Mouse (Mus musculus) CH12.LX (cell line): ENCODE measurements at regions not wholly inside any gene's neighbourhood (a gene's known extent, or its start where the extent isn't known, plus 50 kb on each side); places are given as distances from the start of the nearest gene placed in this dataset.
A peak's percentile ranks its signal among the peaks of the same experiment; 100 is the strongest.
"Not testable (repeated sequence)": the region's sequence is repeated elsewhere in the genome, so short reads cannot be mapped to it uniquely, and the experiment has no call there.

Experiments
- DNase-seq: peaks from one replicate; pipeline ENCODE4 v3.0.0-alpha.2; 2013; ENCODE audit errors: extremely low read depth
- H3K27ac ChIP-seq: 2 replicates; pipeline ENCODE4 v1.5.1; 2012; ENCODE audit warnings: low read depth, mild to moderate bottlenecking, control low read depth, moderate library complexity; ENCODE audit not compliant: insufficient read depth
- H3K27me3 ChIP-seq: replicated peaks from 2 replicates; pipeline ENCODE3; 2012; ENCODE audit warnings: inconsistent platforms
- H3K36me3 ChIP-seq, 2 experiments: replicated peaks in 1 of 2; 2 replicates each; pipeline versions ENCODE3 to v1.6.1; 2012; ENCODE audit warnings: inconsistent platforms in 1 of 2, low read length in 1 of 2, mild to moderate bottlenecking in 1 of 2, mixed read lengths in 1 of 2, moderate library complexity in 1 of 2; ENCODE audit not compliant: control insufficient read depth in 1 of 2, insufficient read depth in 1 of 2
- H3K4me1 ChIP-seq, 2 experiments: 2 replicates each; pipeline ENCODE4 v1.6.1; 2012; ENCODE audit warnings: inconsistent platforms in 1 of 2, moderate library complexity in 1 of 2; ENCODE audit not compliant: insufficient read depth in 2 of 2, control insufficient read depth in 1 of 2
- H3K4me2 ChIP-seq: 2 replicates; pipeline ENCODE4 v1.6.1; 2012; ENCODE audit warnings: low read depth, mild to moderate bottlenecking, control low read depth; ENCODE audit not compliant: poor library complexity, insufficient read depth, severe bottlenecking
- H3K4me3 ChIP-seq, 3 experiments: fragments of 150-350 bp in 1 of 3; sonication (generic) in 1 of 3; replicated peaks in 1 of 3; 2 replicates each; pipeline versions ENCODE3 to v1.5.1; 2011 to 2012; ENCODE audit warnings: low read depth in 2 of 3, low read length in 2 of 3, mild to moderate bottlenecking in 2 of 3, moderate library complexity in 2 of 3, control low read depth in 1 of 3, improper control_type of control experiment in 1 of 3, inconsistent platforms in 1 of 3, mixed read lengths in 1 of 3; ENCODE audit not compliant: poor library complexity in 1 of 3
- H3K79me2 ChIP-seq: replicated peaks from 2 replicates; pipeline ENCODE4 v1.6.1; 2012; ENCODE audit warnings: mild to moderate bottlenecking, moderate library complexity; ENCODE audit not compliant: control insufficient read depth, poor library complexity, insufficient read depth, severe bottlenecking; ENCODE audit errors: extremely low read depth
- H3K9ac ChIP-seq: 2 replicates; pipeline ENCODE4 v1.6.1; 2012; ENCODE audit warnings: low read depth, mild to moderate bottlenecking, control low read depth, moderate library complexity; ENCODE audit not compliant: insufficient read depth
- H3K9me3 ChIP-seq: replicated peaks from 2 replicates; pipeline ENCODE3; 2012; ENCODE audit warnings: low read length, inconsistent platforms, mixed read lengths
- BHLHE40 ChIP-seq: IDR thresholded peaks from 2 replicates; pipeline ENCODE4 v1.6.1; 2011; ENCODE audit warnings: mild to moderate bottlenecking, low read depth, low read length, improper control_type of control experiment
- CHD1 ChIP-seq: IDR thresholded peaks from 2 replicates; pipeline ENCODE4 v1.6.1; 2012; ENCODE audit warnings: low read depth, low read length, improper control_type of control experiment, inconsistent platforms
- CTCF ChIP-seq, 2 experiments: IDR thresholded peaks in 1 of 2; conservative IDR thresholded peaks in 1 of 2; 2 replicates each; pipeline ENCODE4 v1.5.1; 2011 to 2012; ENCODE audit warnings: low read depth in 2 of 2, low read length in 2 of 2, improper control_type of control experiment in 1 of 2, inconsistent platforms in 1 of 2, mild to moderate bottlenecking in 1 of 2, moderate library complexity in 1 of 2
- E2F4 ChIP-seq: IDR thresholded peaks from 2 replicates; pipeline ENCODE4 v1.6.1; 2011; ENCODE audit warnings: low read depth, low read length, improper control_type of control experiment; ENCODE audit not compliant: insufficient replicate concordance
- ETS1 ChIP-seq: conservative IDR thresholded peaks from 2 replicates; pipeline ENCODE4 v1.6.1; 2012; ENCODE audit warnings: low read depth, mild to moderate bottlenecking, inconsistent platforms, low read length, improper control_type of control experiment, moderate library complexity
- HCFC1 ChIP-seq: IDR thresholded peaks from 2 replicates; pipeline ENCODE4 v1.6.1; 2012; ENCODE audit warnings: low read depth, mild to moderate bottlenecking, inconsistent platforms, low read length, improper control_type of control experiment
- IRF4 ChIP-seq: IDR thresholded peaks from 2 replicates; pipeline ENCODE4 v1.6.1; 2014; ENCODE audit warnings: low read depth, mild to moderate bottlenecking, inconsistent platforms, low read length, improper control_type of control experiment
- MAFK ChIP-seq: IDR thresholded peaks from 2 replicates; pipeline ENCODE4 v1.6.1; 2011; ENCODE audit warnings: low read length, improper control_type of control experiment; ENCODE audit not compliant: insufficient replicate concordance
- MAZ ChIP-seq: IDR thresholded peaks from 2 replicates; pipeline ENCODE4 v1.6.1; 2012; ENCODE audit warnings: low read depth, mild to moderate bottlenecking, inconsistent platforms, low read length, improper control_type of control experiment, moderate library complexity
- MEF2A ChIP-seq: IDR thresholded peaks from 2 replicates; pipeline ENCODE4 v1.6.1; 2014; ENCODE audit warnings: low read depth, mild to moderate bottlenecking, inconsistent platforms, low read length, improper control_type of control experiment, borderline replicate concordance
- NRF1 ChIP-seq: IDR thresholded peaks from 2 replicates; pipeline ENCODE4 v1.6.1; 2014; ENCODE audit warnings: low read depth, mild to moderate bottlenecking, inconsistent platforms, low read length, improper control_type of control experiment, moderate library complexity
- PAX5 ChIP-seq: IDR thresholded peaks from 2 replicates; pipeline ENCODE4 v1.6.1; 2012; ENCODE audit warnings: low read length, inconsistent platforms, mixed read lengths
- POLR2AphosphoS2 ChIP-seq: IDR thresholded peaks from 2 replicates; pipeline ENCODE4 v1.6.1; 2011; ENCODE audit warnings: low read depth, low read length, improper control_type of control experiment
- SIN3A ChIP-seq: IDR thresholded peaks from 2 replicates; pipeline ENCODE4 v1.6.1; 2012; ENCODE audit warnings: low read length, improper control_type of control experiment, inconsistent platforms
- TBP ChIP-seq: conservative IDR thresholded peaks from 2 replicates; pipeline ENCODE4 v1.6.1; 2011; ENCODE audit warnings: low read depth, low read length, improper control_type of control experiment
- TCF12 ChIP-seq: IDR thresholded peaks from 2 replicates; pipeline ENCODE4 v1.6.1; 2014; ENCODE audit warnings: low read depth, mild to moderate bottlenecking, inconsistent platforms, low read length, improper control_type of control experiment
- UBTF ChIP-seq: IDR thresholded peaks from 2 replicates; pipeline ENCODE4 v1.6.1; 2012; ENCODE audit warnings: low read depth, mild to moderate bottlenecking, inconsistent platforms, low read length, improper control_type of control experiment, moderate library complexity
- USF1 ChIP-seq: IDR thresholded peaks from 2 replicates; pipeline ENCODE4 v1.6.1; 2014; ENCODE audit warnings: low read depth, mild to moderate bottlenecking, inconsistent platforms, low read length, improper control_type of control experiment
- ZC3H11A ChIP-seq: IDR thresholded peaks from 2 replicates; pipeline ENCODE4 v1.6.1; 2012; ENCODE audit warnings: low read depth, mild to moderate bottlenecking, inconsistent platforms, low read length, improper control_type of control experiment
- ZKSCAN1 ChIP-seq: IDR thresholded peaks from 2 replicates; pipeline ENCODE4 v1.6.1; 2012; ENCODE audit warnings: low read depth, inconsistent platforms, low read length, improper control_type of control experiment, borderline replicate concordance
- ZMIZ1 ChIP-seq: IDR thresholded peaks from 2 replicates; pipeline ENCODE4 v1.6.1; 2012; ENCODE audit warnings: low read depth, mild to moderate bottlenecking, inconsistent platforms, low read length, improper control_type of control experiment
- ZNF384 ChIP-seq: IDR thresholded peaks from 2 replicates; pipeline ENCODE4 v1.6.1; 2012; ENCODE audit warnings: low read depth, low read length, improper control_type of control experiment, inconsistent platforms
- dilution Hi-C: fragments of 300-500 bp; cut with MboI; formaldehyde crosslinking; loops from 2 replicates; pipeline ENCODE4 v1.14.3; 2020; ENCODE audit warnings: low sequenced_read_pairs; ENCODE audit not compliant: extremely low pct_unique_long_range_greater_than_20kb, extremely low pct_ligation_motif_present
- in situ Hi-C: fragments of 300-500 bp; cut with MboI; formaldehyde crosslinking; loops from 3 replicates; pipeline ENCODE4 v1.14.3; 2019; ENCODE audit warnings: low sequenced_read_pairs, low pct_ligation_motif_present, low pct_unique_long_range_greater_than_20kb, mixed read lengths

GRCm38 (mm10) chr6:31886931-31887330, 163.1 kb upstream of the 1700012A03Rik start:
- TF ChIP-seq MAZ (no peak), TBP (no peak), ZKSCAN1 (no peak), MAFK (no peak), CHD1 (no peak), NRF1 (no peak), USF1 (no peak), E2F4 (no peak), ETS1 (no peak), PAX5 (no peak), IRF4 (no peak), ZMIZ1 (no peak), MEF2A (no peak), SIN3A (no peak), CTCF (conservative IDR thresholded peaks at IDR 0.05 in 1 of 2, IDR thresholded peaks at IDR 0.05 in 1 of 2; ENCODE audit: low read depth in 2 of 2, low read length in 2 of 2) (no peak)
- TF ChIP-seq, all 38 proteins: peak for 0

GRCm38 (mm10) chr6:31885196-31885595, 164.8 kb upstream of the 1700012A03Rik start:
- DNase-seq, result peak; percentile 1
- in situ Hi-C loops, H3K36me3 ChIP-seq: not testable (repeated sequence)

More at GRCm38 (mm10) chr6:31886931-31887330, 163.1 kb upstream of the 1700012A03Rik start:
- H3K4me3 ChIP-seq, result no peak overlapping the region
- no peak overlapping the region for H3K9ac ChIP-seq
- no peak for DNase-seq
- H3K79me2 ChIP-seq, result no peaks in the 10 kb centered on the region
- no peaks in the 10 kb centered on the region for H3K36me3 ChIP-seq
- no peaks in the 10 kb centered on the region for H3K9me3 ChIP-seq
- dilution Hi-C loops, result no loop called here
- H3K4me2 ChIP-seq, result no peak overlapping the region
- H3K4me1 ChIP-seq, result no peaks in the 10 kb centered on the region
- in situ Hi-C loops, result no loop called here
- peaks cover 45% of the 10 kb centered on the region for H3K27me3 ChIP-seq
- no peak overlapping the region for H3K27ac ChIP-seq

GRCm38 (mm10) chr6:31883726-31884125, 166.3 kb upstream of the 1700012A03Rik start:
- no peaks in the 10 kb centered on the region for H3K4me1 ChIP-seq
- H3K27ac ChIP-seq, result no peak overlapping the region
- in situ Hi-C loops, result no loop called here
- H3K9ac ChIP-seq, result no peak overlapping the region
- TF ChIP-seq HCFC1 (no peak), ZC3H11A (no peak), POLR2AphosphoS2 (no peak), TCF12 (no peak), MEF2A (no peak), ZNF384 (no peak), BHLHE40 (no peak), ZMIZ1 (no peak), SIN3A (no peak), UBTF (no peak), TBP (no peak)
- TF ChIP-seq, all 38 proteins: peak for 0
- Histone ChIP-seq H3K4me2 (no peak overlapping the region), H3K4me3 (no peak overlapping the region), H3K27me3 (peaks cover 39% of the 10 kb centered on the region), H3K9me3 (no peaks in the 10 kb centered on the region), H3K36me3 (no peaks in the 10 kb centered on the region), H3K79me2 (no peaks in the 10 kb centered on the region)
- peak; percentile 29 for DNase-seq
- dilution Hi-C loops, result no loop called here

More at GRCm38 (mm10) chr6:31885196-31885595, 164.8 kb upstream of the 1700012A03Rik start:
- H3K27ac ChIP-seq, dilution Hi-C loops, H3K4me1 ChIP-seq, H3K79me2 ChIP-seq, H3K9ac ChIP-seq, H3K4me3 ChIP-seq, H3K9me3 ChIP-seq, H3K4me2 ChIP-seq: not testable (repeated sequence)
- H3K27me3 ChIP-seq, result peaks cover 35% of the 10 kb centered on the region
